Mouse (Mus musculus): ENCODE data around the gene Rnf222. TPM values are rescaled to one million over a fixed set of nuclear protein-coding genes. Genes with fewer than 3 reads are reported as not detected.

Gene Rnf222
- polyA plus RNA-seq, 1 experiment from 2014 or later = not detected

- Histone ChIP-seq H3K9ac (ENCODE audit: low read length) (no peak overlapping the region), H3K36me3 (ENCODE audit: control insufficient read depth, insufficient read depth, low read length) (no peaks in the 10 kb centered on the region), H3K4me1 (ENCODE audit: control insufficient read depth, insufficient read depth, low read length) (0 out of 2 replicates have a peak, but pooled peaks cover 2% of the 10 kb centered on the region), H3K27ac (replicated peaks; ENCODE audit: low read depth, low read length) (no peak overlapping the region), H3K27me3 (ENCODE audit: control insufficient read depth, insufficient read depth, low read length) (no peaks in the 10 kb centered on the region), H3K4me3 (ENCODE audit: low read depth, low read length) (no peak overlapping the region), H3K9me3 (ENCODE audit: control insufficient read depth, low read length) (no peaks in the 10 kb centered on the region), H3K4me2 (ENCODE audit: low read depth, severe bottlenecking) (no peak overlapping the region)
- DNase-seq (ENCODE audit: low spot score) (no peak), ATAC-seq (ENCODE audit: insufficient number of reproducible peaks, low FRiP score, low TSS enrichment, low read depth) (no peak)
- WGBS = 83% methylated on average over 3 of the region's 3 CpGs
Observed at GRCm38 (mm10) chr11:68857329-68857728, 31.0 kb upstream of the Rnf222 start.

DNA sequence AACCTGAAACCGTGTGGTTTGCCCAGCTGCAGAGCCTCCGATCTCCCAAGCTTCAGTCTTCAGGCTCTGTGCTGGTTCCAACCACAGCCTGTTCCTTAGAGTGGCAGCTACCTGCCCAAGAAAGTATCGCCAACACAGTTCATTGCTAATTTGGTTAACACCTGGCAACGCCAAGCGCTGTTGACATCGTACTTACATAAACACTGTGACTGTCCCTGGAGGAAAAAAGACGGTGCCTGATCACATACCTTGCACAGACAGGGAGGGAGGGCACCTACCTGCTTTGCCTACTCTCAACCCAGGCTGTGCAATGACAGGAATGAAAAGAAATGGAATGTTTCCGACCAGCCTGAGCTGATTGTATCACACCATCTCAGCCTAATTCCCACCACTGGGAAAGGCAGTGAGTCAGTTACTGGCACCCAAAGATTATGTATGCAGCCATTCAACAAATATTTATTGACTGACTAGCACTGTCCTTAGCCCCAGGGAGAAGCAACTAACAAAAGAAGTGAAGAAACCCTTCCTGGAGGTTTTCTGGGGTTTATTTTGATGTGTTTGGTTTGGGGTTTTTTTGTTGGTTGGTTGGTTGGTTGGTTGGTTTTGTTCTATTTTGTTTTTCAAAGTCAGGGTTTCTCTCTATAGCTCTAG lies 28.3 kb upstream of the Rnf222 start:
- ATAC-seq (ENCODE audit: insufficient number of reproducible peaks, low FRiP score, low TSS enrichment, low read depth) = no peak
- no peak overlapping the region for H3K9ac ChIP-seq (ENCODE audit: low read length)
- no peak overlapping the region for H3K4me2 ChIP-seq (ENCODE audit: low read depth, severe bottlenecking)
- H3K4me1 ChIP-seq (ENCODE audit: control insufficient read depth, insufficient read depth, low read length) = no peaks in the 10 kb centered on the region
- H3K27ac ChIP-seq (replicated peaks; ENCODE audit: low read depth, low read length) = no peak overlapping the region
- no peaks in the 10 kb centered on the region for H3K36me3 ChIP-seq (ENCODE audit: control insufficient read depth, insufficient read depth, low read length)
- 87% methylated on average over 8 of the region's 8 CpGs for WGBS
- no peaks in the 10 kb centered on the region for H3K27me3 ChIP-seq (ENCODE audit: control insufficient read depth, insufficient read depth, low read length)
- no peaks in the 10 kb centered on the region for H3K9me3 ChIP-seq (ENCODE audit: control insufficient read depth, low read length)
- DNase-seq (ENCODE audit: low spot score) = no peak
- no peak overlapping the region for H3K4me3 ChIP-seq (ENCODE audit: low read depth, low read length)

DNA sequence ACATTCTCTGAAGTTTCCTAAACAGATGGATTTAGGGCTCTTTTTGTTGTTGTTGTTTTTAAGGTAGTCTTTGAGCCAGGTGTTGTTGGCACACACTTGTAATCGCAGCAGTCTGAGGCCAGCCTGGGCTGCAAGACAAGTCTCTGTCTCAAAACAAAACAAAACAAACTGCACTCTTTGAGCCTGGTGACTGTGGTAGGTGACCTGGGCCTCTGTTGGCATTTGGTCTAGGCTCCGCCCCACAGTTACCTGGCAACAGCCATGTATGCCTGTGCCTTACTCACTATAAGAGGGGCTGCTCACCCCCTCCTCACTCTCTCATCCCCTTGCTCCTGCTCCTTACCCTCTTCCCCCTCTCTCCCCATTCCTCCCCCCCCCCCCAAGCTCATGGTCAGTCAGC lies 26.1 kb upstream of the Rnf222 start:
- no peak for ATAC-seq (ENCODE audit: insufficient number of reproducible peaks, low FRiP score, low TSS enrichment, low read depth)
- no peak for DNase-seq (ENCODE audit: low spot score)
- Histone ChIP-seq H3K27me3 (ENCODE audit: control insufficient read depth, insufficient read depth, low read length) (no peaks in the 10 kb centered on the region), H3K27ac (replicated peaks; ENCODE audit: low read depth, low read length) (no peak overlapping the region), H3K4me2 (ENCODE audit: low read depth, severe bottlenecking) (no peak overlapping the region), H3K9me3 (ENCODE audit: control insufficient read depth, low read length) (no peaks in the 10 kb centered on the region), H3K4me3 (ENCODE audit: low read depth, low read length) (no peak overlapping the region), H3K9ac (ENCODE audit: low read length) (no peak overlapping the region), H3K4me1 (ENCODE audit: control insufficient read depth, insufficient read depth, low read length) (no peaks in the 10 kb centered on the region), H3K36me3 (ENCODE audit: control insufficient read depth, insufficient read depth, low read length) (no peaks in the 10 kb centered on the region)
- 82% methylated on average over 2 of the region's 2 CpGs for WGBS

- no peak overlapping the region for H3K4me3 ChIP-seq (ENCODE audit: low read depth, low read length)
- H3K9ac ChIP-seq (ENCODE audit: low read length) = no peak overlapping the region
- no peak overlapping the region for H3K27ac ChIP-seq (replicated peaks; ENCODE audit: low read depth, low read length)
- H3K36me3 ChIP-seq (ENCODE audit: control insufficient read depth, insufficient read depth, low read length) = no peaks in the 10 kb centered on the region
- no peak for ATAC-seq (ENCODE audit: insufficient number of reproducible peaks, low FRiP score, low TSS enrichment, low read depth)
- H3K27me3 ChIP-seq (ENCODE audit: control insufficient read depth, insufficient read depth, low read length) = no peaks in the 10 kb centered on the region
- 67% methylated on average over 4 of the region's 4 CpGs for WGBS
- DNase-seq (ENCODE audit: low spot score) = no peak
- no peaks in the 10 kb centered on the region for H3K9me3 ChIP-seq (ENCODE audit: control insufficient read depth, low read length)
- H3K4me1 ChIP-seq (ENCODE audit: control insufficient read depth, insufficient read depth, low read length) = no peaks in the 10 kb centered on the region
- no peak overlapping the region for H3K4me2 ChIP-seq (ENCODE audit: low read depth, severe bottlenecking)
Observed at GRCm38 (mm10) chr11:68863631-68864091, 24.7 kb upstream of the Rnf222 start.

- no peak overlapping the region for H3K4me3 ChIP-seq (ENCODE audit: low read depth, low read length)
- H3K27ac ChIP-seq (replicated peaks; ENCODE audit: low read depth, low read length) = no peak overlapping the region
- no peaks in the 10 kb centered on the region for H3K9me3 ChIP-seq (ENCODE audit: control insufficient read depth, low read length)
- H3K4me2 ChIP-seq (ENCODE audit: low read depth, severe bottlenecking) = no peak overlapping the region
- H3K9ac ChIP-seq (ENCODE audit: low read length) = no peak overlapping the region
- no peaks in the 10 kb centered on the region for H3K4me1 ChIP-seq (ENCODE audit: control insufficient read depth, insufficient read depth, low read length)
- no peaks in the 10 kb centered on the region for H3K36me3 ChIP-seq (ENCODE audit: control insufficient read depth, insufficient read depth, low read length)
- H3K27me3 ChIP-seq (ENCODE audit: control insufficient read depth, insufficient read depth, low read length) = no peaks in the 10 kb centered on the region
- no peak for DNase-seq (ENCODE audit: low spot score)
- whole genome bisulfite sequencing = 77% methylated on average over 9 of the region's 9 CpGs
- ATAC-seq (ENCODE audit: insufficient number of reproducible peaks, low FRiP score, low TSS enrichment, low read depth) = no peak
Observed at GRCm38 (mm10) chr11:68864544-68865189, 23.7 kb upstream of the Rnf222 start.

DNA sequence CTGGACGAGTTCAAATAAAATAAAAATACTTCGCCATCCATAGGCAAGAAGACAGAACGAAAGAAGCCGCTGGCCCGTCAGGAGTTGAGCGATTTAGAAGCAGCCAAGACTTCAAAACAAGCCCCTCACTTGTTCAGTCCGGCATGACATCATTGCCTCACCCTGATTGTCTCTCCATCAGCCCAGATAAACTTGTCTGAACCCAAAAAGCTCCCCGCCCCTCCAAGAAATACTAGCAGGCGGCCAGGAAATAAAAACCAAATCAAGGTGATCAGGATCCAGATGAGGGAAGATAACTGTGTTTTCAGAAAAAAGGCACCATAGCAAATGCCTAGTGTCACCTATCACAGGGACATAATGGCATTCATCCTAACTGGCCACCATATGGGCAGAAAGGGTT lies 17.1 kb upstream of the Rnf222 start:
- Histone ChIP-seq H3K36me3 (ENCODE audit: control insufficient read depth, insufficient read depth, low read length) (no peaks in the 10 kb centered on the region), H3K9me3 (ENCODE audit: control insufficient read depth, low read length) (no peaks in the 10 kb centered on the region), H3K9ac (ENCODE audit: low read length) (no peak overlapping the region), H3K4me3 (ENCODE audit: low read depth, low read length) (no peak overlapping the region), H3K4me1 (ENCODE audit: control insufficient read depth, insufficient read depth, low read length) (no peaks in the 10 kb centered on the region), H3K27me3 (ENCODE audit: control insufficient read depth, insufficient read depth, low read length) (no peaks in the 10 kb centered on the region), H3K27ac (replicated peaks; ENCODE audit: low read depth, low read length) (no peak overlapping the region), H3K4me2 (ENCODE audit: low read depth, severe bottlenecking) (no peak overlapping the region)
- ATAC-seq (ENCODE audit: insufficient number of reproducible peaks, low FRiP score, low TSS enrichment, low read depth) (no peak), DNase-seq (ENCODE audit: low spot score) (no peak)
- WGBS = 88% methylated on average over 9 of the region's 9 CpGs

GRCm38 (mm10) chr11:68871748-68872147 lies 16.6 kb upstream of the Rnf222 start, which contains the start of gene Ndel1:
TSS of gene Ndel1 (minus strand) at chr11:68871858.
- no peak for DNase-seq (ENCODE audit: low spot score)

GRCm38 (mm10) chr11:68874841-68875240 lies 13.5 kb upstream of the Rnf222 start:
- Histone ChIP-seq H3K4me3 (ENCODE audit: low read depth, low read length) (no peak overlapping the region), H3K27me3 (ENCODE audit: control insufficient read depth, insufficient read depth, low read length) (no peaks in the 10 kb centered on the region), H3K27ac (replicated peaks; ENCODE audit: low read depth, low read length) (no peak overlapping the region), H3K4me1 (ENCODE audit: control insufficient read depth, insufficient read depth, low read length) (no peaks in the 10 kb centered on the region), H3K9ac (ENCODE audit: low read length) (no peak overlapping the region), H3K4me2 (ENCODE audit: low read depth, severe bottlenecking) (no peak overlapping the region), H3K36me3 (ENCODE audit: control insufficient read depth, insufficient read depth, low read length) (no peaks in the 10 kb centered on the region), H3K9me3 (ENCODE audit: control insufficient read depth, low read length) (no peaks in the 10 kb centered on the region)
- no peak for ATAC-seq (ENCODE audit: insufficient number of reproducible peaks, low FRiP score, low TSS enrichment, low read depth)
- DNase-seq (ENCODE audit: low spot score) = peak; percentile 71
- 0% methylated on average over 2 of the region's 2 CpGs for WGBS

More at GRCm38 (mm10) chr11:68871748-68872147, 16.6 kb upstream of the Rnf222 start, which contains the start of gene Ndel1:
- Histone ChIP-seq H3K4me3 (ENCODE audit: low read depth, low read length) (no peak within 1 kb of the TSS), H3K36me3 (ENCODE audit: control insufficient read depth, insufficient read depth, low read length) (no peaks in the 10 kb centered on the region), H3K4me2 (ENCODE audit: low read depth, severe bottlenecking) (no peak within 1 kb of the TSS), H3K9ac (ENCODE audit: low read length) (no peak within 1 kb of the TSS), H3K4me1 (ENCODE audit: control insufficient read depth, insufficient read depth, low read length) (no peaks in the 10 kb centered on the region), H3K27ac (replicated peaks; ENCODE audit: low read depth, low read length) (no peak within 1 kb of the TSS), H3K9me3 (ENCODE audit: control insufficient read depth, low read length) (no peaks in the 10 kb centered on the region), H3K27me3 (ENCODE audit: control insufficient read depth, insufficient read depth, low read length) (no peaks in the 10 kb centered on the region)
- no peak for ATAC-seq (ENCODE audit: insufficient number of reproducible peaks, low FRiP score, low TSS enrichment, low read depth)
- WGBS = 44% methylated on average over 6 of the region's 6 CpGs

Measured in limb, embryonic 11.5 days (tissue).